Mouse (Mus musculus): ENCODE measurements at regions not wholly inside any gene's neighbourhood (a gene's known extent, or its start where the extent isn't known, plus 50 kb on each side); places are given as distances from the start of the nearest gene placed in this dataset.

DNA sequence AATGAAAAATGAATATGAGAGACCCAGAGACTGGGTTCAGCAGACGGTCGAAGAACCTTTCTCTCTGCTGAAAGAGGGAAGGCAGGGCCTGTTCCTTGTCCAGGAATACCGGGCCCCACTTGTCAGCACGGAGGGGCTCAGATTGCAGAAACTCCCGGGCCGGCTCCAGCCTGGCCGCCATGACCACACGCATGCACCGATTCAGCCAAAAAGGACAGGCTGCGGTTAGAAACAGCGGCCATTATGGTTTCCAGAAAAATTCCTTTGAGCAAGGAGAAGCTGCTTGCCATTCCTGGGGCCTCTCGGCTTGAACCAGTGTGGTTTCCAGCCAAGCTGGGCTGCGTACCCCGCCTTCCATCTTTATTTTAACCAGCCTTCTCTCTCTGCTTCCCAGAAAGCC, 64.7 kb upstream of the Tnrc6c start:
- H3K79me2 ChIP-seq (ENCODE audit: control insufficient read depth, insufficient read depth, low read length), result no peaks in the 10 kb centered on the region
- H3K27ac ChIP-seq (replicated peaks; ENCODE audit: insufficient read depth, low read depth, low read length), result no peak overlapping the region
- H3K27me3 ChIP-seq (ENCODE audit: control insufficient read depth, insufficient read depth, low read length), result no peaks in the 10 kb centered on the region
- 87% methylated on average over 14 of the region's 14 CpGs for WGBS
- H3K4me1 ChIP-seq (ENCODE audit: control insufficient read depth, insufficient read depth, low read length), result no peaks in the 10 kb centered on the region
- no peaks in the 10 kb centered on the region for H3K36me3 ChIP-seq (ENCODE audit: control insufficient read depth, insufficient read depth, low read length)
- no peak overlapping the region for H3K4me3 ChIP-seq (ENCODE audit: insufficient read depth, low read depth, low read length)
- no peak for TF ChIP-seq CTCF (IDR thresholded peaks at IDR 0.05; ENCODE audit: low read depth, low read length)
- TF ChIP-seq POLR2A (IDR thresholded peaks at IDR 0.05; ENCODE audit: extremely low read depth, insufficient read depth, low read length), result no peak
- no peak overlapping the region for H3K9ac ChIP-seq (ENCODE audit: low read depth, low read length)
- no peak for DNase-seq (ENCODE audit: extremely low read depth, low read depth, low spot score)

DNA sequence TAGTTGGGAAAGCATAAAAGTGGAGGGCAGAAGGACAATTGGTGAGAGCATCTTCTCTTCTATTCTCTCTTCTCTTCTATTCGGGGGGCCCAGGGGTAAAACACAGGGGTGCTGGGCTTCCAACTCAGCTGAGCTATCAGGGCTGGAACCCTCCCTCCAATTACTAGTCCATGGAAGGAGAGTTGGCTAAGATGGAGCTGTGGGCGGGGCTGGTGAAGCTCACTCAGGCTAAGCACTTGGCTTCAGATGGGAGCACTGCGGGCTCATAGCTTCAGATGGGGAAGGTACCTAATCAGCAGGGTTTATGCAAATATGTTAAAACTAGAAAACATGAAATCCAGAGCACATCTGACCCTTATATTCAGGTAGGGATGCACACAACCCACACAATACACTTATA, 61.5 kb upstream of the Tnrc6c start:
- H3K9ac ChIP-seq (ENCODE audit: low read depth, low read length), result no peak overlapping the region
- H3K79me2 ChIP-seq (ENCODE audit: control insufficient read depth, insufficient read depth, low read length), result no peaks in the 10 kb centered on the region
- no peaks in the 10 kb centered on the region for H3K27me3 ChIP-seq (ENCODE audit: control insufficient read depth, insufficient read depth, low read length)
- DNase-seq (ENCODE audit: extremely low read depth, low read depth, low spot score), result no peak
- H3K36me3 ChIP-seq (ENCODE audit: control insufficient read depth, insufficient read depth, low read length), result no peaks in the 10 kb centered on the region
- TF ChIP-seq POLR2A (IDR thresholded peaks at IDR 0.05; ENCODE audit: extremely low read depth, insufficient read depth, low read length), result no peak
- no peak for TF ChIP-seq CTCF (IDR thresholded peaks at IDR 0.05; ENCODE audit: low read depth, low read length)
- 60% methylated on average over 3 of the region's 3 CpGs for WGBS
- peaks cover 5% of the 10 kb centered on the region; the same call in 1 of the 2 replicates for H3K4me1 ChIP-seq (ENCODE audit: control insufficient read depth, insufficient read depth, low read length)
- H3K27ac ChIP-seq (replicated peaks; ENCODE audit: insufficient read depth, low read depth, low read length), result no peak overlapping the region
- H3K4me3 ChIP-seq (ENCODE audit: insufficient read depth, low read depth, low read length), result no peak overlapping the region

GRCm38 (mm10) chr11:117596201-117596600, 57.9 kb upstream of the Tnrc6c start:
- Histone ChIP-seq H3K27ac (replicated peaks; ENCODE audit: insufficient read depth, low read depth, low read length) (no peak overlapping the region), H3K36me3 (ENCODE audit: control insufficient read depth, insufficient read depth, low read length) (no peaks in the 10 kb centered on the region), H3K9ac (ENCODE audit: low read depth, low read length) (no peak overlapping the region), H3K4me1 (ENCODE audit: control insufficient read depth, insufficient read depth, low read length) (peaks cover 10% of the 10 kb centered on the region; the same call in 1 of the 2 replicates), H3K27me3 (ENCODE audit: control insufficient read depth, insufficient read depth, low read length) (no peaks in the 10 kb centered on the region), H3K4me3 (ENCODE audit: insufficient read depth, low read depth, low read length) (no peak overlapping the region), H3K79me2 (ENCODE audit: control insufficient read depth, insufficient read depth, low read length) (no peaks in the 10 kb centered on the region)
- DNase-seq (ENCODE audit: extremely low read depth, low read depth, low spot score), result peak; percentile 98
- 16% methylated on average over 6 of the region's 6 CpGs for WGBS
- TF ChIP-seq CTCF (IDR thresholded peaks at IDR 0.05; ENCODE audit: low read depth, low read length), result peak; percentile 56
- no peak for TF ChIP-seq POLR2A (IDR thresholded peaks at IDR 0.05; ENCODE audit: extremely low read depth, insufficient read depth, low read length)

GRCm38 (mm10) chr11:117597754-117598153, 56.3 kb upstream of the Tnrc6c start:
- Histone ChIP-seq H3K79me2 (ENCODE audit: control insufficient read depth, insufficient read depth, low read length) (no peaks in the 10 kb centered on the region), H3K27ac (replicated peaks; ENCODE audit: insufficient read depth, low read depth, low read length) (no peak overlapping the region), H3K4me3 (ENCODE audit: insufficient read depth, low read depth, low read length) (no peak overlapping the region), H3K36me3 (ENCODE audit: control insufficient read depth, insufficient read depth, low read length) (no peaks in the 10 kb centered on the region), H3K27me3 (ENCODE audit: control insufficient read depth, insufficient read depth, low read length) (no peaks in the 10 kb centered on the region), H3K9ac (ENCODE audit: low read depth, low read length) (no peak overlapping the region), H3K4me1 (ENCODE audit: control insufficient read depth, insufficient read depth, low read length) (peaks cover 10% of the 10 kb centered on the region; the same call in 1 of the 2 replicates)
- TF ChIP-seq POLR2A (IDR thresholded peaks at IDR 0.05; ENCODE audit: extremely low read depth, insufficient read depth, low read length) (no peak), CTCF (IDR thresholded peaks at IDR 0.05; ENCODE audit: low read depth, low read length) (no peak)
- DNase-seq (ENCODE audit: extremely low read depth, low read depth, low spot score), result no peak
- WGBS, result 79% methylated on average over 5 of the region's 5 CpGs

GRCm38 (mm10) chr11:117598170-117598583, 55.9 kb upstream of the Tnrc6c start:
- H3K4me3 ChIP-seq (ENCODE audit: insufficient read depth, low read depth, low read length), result no peak overlapping the region
- DNase-seq (ENCODE audit: extremely low read depth, low read depth, low spot score), result no peak
- no peak for TF ChIP-seq CTCF (IDR thresholded peaks at IDR 0.05; ENCODE audit: low read depth, low read length)
- no peak for TF ChIP-seq POLR2A (IDR thresholded peaks at IDR 0.05; ENCODE audit: extremely low read depth, insufficient read depth, low read length)
- WGBS, result 52% methylated on average over 6 of the region's 6 CpGs
- H3K4me1 ChIP-seq (ENCODE audit: control insufficient read depth, insufficient read depth, low read length), result peaks cover 10% of the 10 kb centered on the region; the same call in 1 of the 2 replicates
- no peaks in the 10 kb centered on the region for H3K27me3 ChIP-seq (ENCODE audit: control insufficient read depth, insufficient read depth, low read length)
- H3K9ac ChIP-seq (ENCODE audit: low read depth, low read length), result no peak overlapping the region
- H3K27ac ChIP-seq (replicated peaks; ENCODE audit: insufficient read depth, low read depth, low read length), result no peak overlapping the region
- H3K36me3 ChIP-seq (ENCODE audit: control insufficient read depth, insufficient read depth, low read length), result no peaks in the 10 kb centered on the region
- no peaks in the 10 kb centered on the region for H3K79me2 ChIP-seq (ENCODE audit: control insufficient read depth, insufficient read depth, low read length)

DNA sequence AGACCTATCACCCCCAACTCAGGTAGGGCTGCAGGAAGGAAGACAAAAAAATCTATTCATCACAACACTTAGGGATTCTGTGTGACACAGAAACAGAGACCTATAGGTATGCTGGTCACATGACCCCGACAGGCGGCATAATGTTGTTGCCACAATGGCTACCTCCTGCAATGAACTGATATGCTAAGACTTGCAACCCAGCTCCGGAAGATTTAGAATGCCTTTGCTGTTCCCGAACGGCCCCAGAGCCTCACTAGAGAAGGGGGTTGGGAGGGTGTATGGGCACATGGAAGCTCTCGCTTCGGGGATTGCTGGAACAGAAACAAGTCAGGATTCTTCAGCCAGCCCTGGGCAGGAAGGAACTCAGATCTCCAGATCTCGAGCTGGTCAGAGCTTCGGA, 55.5 kb upstream of the Tnrc6c start:
- Histone ChIP-seq H3K27me3 (ENCODE audit: control insufficient read depth, insufficient read depth, low read length) (no peaks in the 10 kb centered on the region), H3K36me3 (ENCODE audit: control insufficient read depth, insufficient read depth, low read length) (no peaks in the 10 kb centered on the region), H3K9ac (ENCODE audit: low read depth, low read length) (peak overlapping the region; percentile 46; the same call in 1 of the 2 replicates), H3K79me2 (ENCODE audit: control insufficient read depth, insufficient read depth, low read length) (no peaks in the 10 kb centered on the region), H3K4me1 (ENCODE audit: control insufficient read depth, insufficient read depth, low read length) (peaks cover 10% of the 10 kb centered on the region; the same call in 1 of the 2 replicates), H3K4me3 (ENCODE audit: insufficient read depth, low read depth, low read length) (peak overlapping the region; percentile 53), H3K27ac (replicated peaks; ENCODE audit: insufficient read depth, low read depth, low read length) (peak overlapping the region; percentile 62)
- TF ChIP-seq CTCF (IDR thresholded peaks at IDR 0.05; ENCODE audit: low read depth, low read length) (no peak), POLR2A (IDR thresholded peaks at IDR 0.05; ENCODE audit: extremely low read depth, insufficient read depth, low read length) (no peak)
- DNase-seq (ENCODE audit: extremely low read depth, low read depth, low spot score), result no peak
- WGBS, result 8% methylated on average over 9 of the region's 9 CpGs
